Mouse (Mus musculus) G1E-ER4 (cell line): ENCODE measurements around the gene F8a. TPM values are rescaled to one million over a fixed set of nuclear protein-coding genes. Genes with fewer than 3 reads are reported as not detected.
"Not testable (repeated sequence)": the region's sequence is repeated elsewhere in the genome, so short reads cannot be mapped to it uniquely, and the experiment has no call there.

Experiments used
- GATA1 ChIP-seq: IDR thresholded peaks from one replicate; pipeline ENCODE4 v1.8.0; 2012; ENCODE audit warnings: low read length, inconsistent platforms
- polyA plus RNA-seq: library from polyadenylated mRNA; stranded (reverse); fragments of >175 nt; gene quantifications from 2 replicates; pipeline ENCODE4 v1.2.3, GENCODE M21; 2012

Gene F8a
- 19.2 and 21.6 TPM in 2 replicates for polyA plus RNA-seq

DNA sequence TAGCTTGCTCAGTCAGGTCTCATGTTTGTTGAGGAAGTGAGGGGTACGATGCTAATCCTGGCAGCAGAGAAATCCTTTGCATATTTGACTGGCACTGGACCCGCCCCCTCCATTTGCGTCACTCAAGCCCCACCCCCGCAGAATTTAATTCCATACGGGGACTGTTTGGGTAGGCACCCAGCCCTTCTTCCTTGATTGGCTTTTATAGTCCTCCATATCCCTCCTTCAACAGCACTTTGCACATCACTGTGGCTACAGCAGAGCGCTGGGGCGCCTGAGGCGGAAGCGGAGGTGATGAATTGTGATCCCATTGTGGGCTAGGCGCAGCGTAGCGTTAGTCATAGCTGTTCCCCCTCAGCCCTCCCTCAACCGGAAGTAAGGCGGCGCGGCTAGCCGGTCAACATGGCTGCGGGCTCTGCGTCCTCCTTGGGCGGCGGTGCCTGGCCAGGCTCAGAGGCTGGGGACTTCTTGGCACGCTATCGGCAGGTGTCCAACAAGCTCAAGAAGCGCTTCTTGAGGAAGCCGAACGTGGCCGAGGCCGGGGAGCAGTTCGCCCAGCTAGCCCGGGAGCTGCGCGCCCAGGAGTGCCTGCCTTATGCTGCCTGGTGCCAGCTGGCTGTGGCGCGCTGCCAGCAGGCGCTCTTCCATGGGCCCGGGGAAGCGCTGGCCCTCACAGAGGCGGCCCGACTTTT is at the start of gene F8a:
Gene F8a (plus strand): TSS at position 378 of the 692 bp plus-strand sequence.
- TF ChIP-seq GATA1 = no peak

- not testable (repeated sequence) for TF ChIP-seq GATA1
Observed at GRCm38 (mm10) chrX:73191934-73192333, 36.2 kb upstream of the F8a start, which contains the start of gene Xlr3b. TSS of gene Xlr3b (plus strand) at chrX:73192207.

DNA sequence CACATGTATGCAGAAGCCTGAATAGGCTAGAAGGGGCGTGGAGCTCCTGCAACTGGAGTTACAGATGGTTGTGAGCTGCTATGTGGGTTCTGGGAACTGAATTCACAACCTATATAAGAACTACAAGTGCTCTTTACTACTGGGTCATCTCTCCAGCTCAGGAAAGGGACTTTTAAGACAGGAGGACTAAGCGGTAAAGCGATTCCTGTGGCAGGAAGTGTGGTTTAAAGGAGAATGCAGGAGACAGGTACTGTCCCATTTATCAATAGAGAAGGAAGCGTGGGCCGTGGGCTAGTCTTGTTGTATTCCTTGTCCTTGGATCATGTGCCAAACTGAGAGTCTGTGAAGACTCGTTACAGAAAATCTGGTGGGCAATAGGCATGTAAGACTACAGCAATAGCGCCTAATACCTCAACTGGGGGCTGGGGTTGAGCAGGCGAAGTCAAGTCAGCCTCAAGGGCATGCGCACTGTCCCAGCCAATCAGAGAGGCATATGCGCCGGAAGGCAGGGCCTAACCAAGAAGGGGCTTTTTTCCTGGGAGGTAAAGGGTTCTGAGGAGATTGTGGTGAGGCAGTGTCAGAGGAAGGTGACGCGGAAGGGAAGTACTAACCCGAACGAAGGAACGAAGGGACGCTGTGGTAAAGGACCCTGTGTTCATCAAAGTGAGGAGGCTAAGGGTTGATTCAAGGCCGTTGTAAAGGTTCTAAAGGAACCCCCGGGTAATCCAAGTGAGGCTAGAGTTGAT is 14.1 kb upstream of the F8a start, which contains the start of gene Xlr4b:
Gene Xlr4b (plus strand): TSS at position 515 of the 746 bp plus-strand sequence.
- TF ChIP-seq GATA1 = not testable (repeated sequence)

DNA sequence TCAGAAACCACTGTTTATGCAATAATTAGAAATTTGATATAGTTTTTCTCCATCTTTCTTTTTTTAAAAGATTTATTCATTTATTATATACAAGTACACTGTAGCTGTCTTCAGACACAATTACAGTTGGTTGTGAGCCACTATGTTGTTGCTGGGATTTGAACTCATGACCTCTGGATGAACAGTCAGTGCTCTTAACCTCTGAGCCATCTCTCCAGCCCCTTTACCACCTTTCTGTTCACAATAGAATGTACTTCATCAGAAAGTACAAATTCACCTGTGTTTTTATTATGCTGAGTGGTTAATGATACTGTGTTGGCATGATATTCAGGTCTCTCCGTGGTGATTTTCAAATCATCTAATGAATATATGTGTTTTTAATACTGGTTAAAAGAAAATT is 2.7 kb upstream of the F8a start:
- TF ChIP-seq GATA1 = no peak

GRCm38 (mm10) chrX:73228606-73229214 is 619 bp downstream of the F8a start:
- TF ChIP-seq GATA1 = no peak

- no peak for TF ChIP-seq GATA1
Observed at GRCm38 (mm10) chrX:73229288-73229687, 1.2 kb downstream of the F8a start.

DNA sequence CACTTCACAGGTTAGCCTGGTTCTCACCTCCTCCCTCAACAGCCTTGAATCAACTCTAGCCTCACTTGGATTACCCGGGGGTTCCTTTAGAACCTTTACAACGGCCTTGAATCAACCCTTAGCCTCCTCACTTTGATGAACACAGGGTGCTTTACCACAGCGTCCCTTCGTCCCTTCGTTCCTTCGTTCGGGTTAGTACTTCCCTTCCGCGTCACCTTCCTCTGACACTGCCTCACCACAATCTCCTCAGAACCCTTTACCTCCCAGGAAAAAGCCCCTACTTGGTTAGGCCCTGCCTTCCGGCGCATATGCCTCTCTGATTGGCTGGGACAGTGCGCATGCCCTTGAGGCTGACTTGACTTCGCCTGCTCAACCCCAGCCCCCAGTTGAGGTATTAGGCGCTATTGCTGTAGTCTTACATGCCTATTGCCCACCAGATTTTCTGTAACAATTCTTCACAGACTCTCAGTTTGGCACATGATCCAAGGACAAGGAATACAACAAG is 14.8 kb downstream of the F8a start, which contains the start of gene Xlr4c:
Gene Xlr4c (minus strand): TSS at position 310 of the 505 bp plus-strand sequence.
- TF ChIP-seq GATA1 = not testable (repeated sequence)

DNA sequence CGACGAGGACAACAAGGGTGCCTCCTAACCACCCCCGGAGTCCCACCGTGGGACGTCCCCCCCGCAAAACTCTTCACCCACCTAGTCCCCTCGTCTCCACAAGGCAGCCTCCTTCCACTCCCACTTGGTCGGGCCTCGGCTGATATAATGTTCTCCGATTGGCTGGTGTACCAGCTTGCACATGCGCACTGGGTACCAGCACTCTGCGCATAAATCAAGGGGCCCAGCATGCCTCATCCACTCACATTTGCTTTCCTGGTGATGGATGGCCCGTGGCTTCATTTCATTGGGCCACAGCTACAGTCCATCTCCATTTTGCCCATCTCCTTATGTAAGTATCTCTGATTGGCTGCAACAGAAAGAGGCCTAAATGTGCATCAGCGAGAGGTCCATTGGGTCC is 37.2 kb downstream of the F8a start, which contains the start of gene Xlr3c:
Gene Xlr3c (minus strand): TSS at position 121 of the 400 bp plus-strand sequence.
- TF ChIP-seq GATA1 = not testable (repeated sequence)

Other genes starting within 250 kb of the F8a start
- 0.02 and 0.05 TPM in 2 replicates for gene Zfp185, start 241.0 kb upstream of the F8a start, polyA plus RNA-seq
- gene Pnma5, start 191.2 kb upstream of the F8a start, polyA plus RNA-seq = 0.03 TPM in 1 of 2 replicates, not detected in the other
- not detected in 2 replicates for gene Pnma3, start 163.5 kb upstream of the F8a start, polyA plus RNA-seq
- gene Xlr4a, start 145.8 kb upstream of the F8a start, polyA plus RNA-seq = not detected in 2 replicates
- not detected in 2 replicates for gene Xlr3a, start 131.2 kb upstream of the F8a start, polyA plus RNA-seq
- not detected in 2 replicates for gene Gm14685, start 111.2 kb upstream of the F8a start, polyA plus RNA-seq
- gene Xlr5b, start 79.5 kb upstream of the F8a start, polyA plus RNA-seq = not detected in 2 replicates
- not detected in 2 replicates for gene DXBay18, start 78.8 kb upstream of the F8a start, polyA plus RNA-seq
- not detected in 2 replicates for gene Spin2d, start 51.3 kb upstream of the F8a start, polyA plus RNA-seq
- gene Xlr3b, start 36.1 kb upstream of the F8a start, polyA plus RNA-seq = not detected in 2 replicates
- gene Xlr4b, start 14.0 kb upstream of the F8a start, polyA plus RNA-seq = not detected in 2 replicates
- gene Xlr4c, start 14.8 kb downstream of the F8a start, polyA plus RNA-seq = not detected in 2 replicates
- gene Xlr3c, start 37.1 kb downstream of the F8a start, polyA plus RNA-seq = not detected in 2 replicates
- gene Xlr5a, start 64.7 kb downstream of the F8a start, polyA plus RNA-seq = not detected in 2 replicates
- not detected in 2 replicates for gene Xlr5c, start 64.7 kb downstream of the F8a start, polyA plus RNA-seq
- not detected in 2 replicates for gene Gm45015, start 108.5 kb downstream of the F8a start, polyA plus RNA-seq
- 2.1 and 2.3 TPM in 2 replicates for gene Zfp275, start 114.3 kb downstream of the F8a start, polyA plus RNA-seq
- not detected in 2 replicates for gene Gm18336, start 170.4 kb downstream of the F8a start, polyA plus RNA-seq
- not detected in 2 replicates for gene Zfp92, start 182.8 kb downstream of the F8a start, polyA plus RNA-seq
- gene Trex2, start 207.1 kb downstream of the F8a start, polyA plus RNA-seq = not detected in 2 replicates
- gene Haus7, start 230.8 kb downstream of the F8a start, polyA plus RNA-seq = 3.4 and 3.5 TPM in 2 replicates